Mouse (Mus musculus) lung, adult 2 months (tissue): ENCODE results near the gene Fbxl12. TPM values are rescaled to one million over a fixed set of nuclear protein-coding genes. Genes with fewer than 3 reads are reported as not detected.

Source experiments
- DNase-seq: peaks from one replicate; pipeline ENCODE4 v3.0.0; 2022
- H3K4me1 ChIP-seq: fragments of 200-500 bp; 2 replicates; pipeline ENCODE4 v1.6.1; 2011; ENCODE audit warnings: low read length; ENCODE audit not compliant: control insufficient read depth, insufficient read depth
- H3K4me3 ChIP-seq: fragments of 200-500 bp; replicated peaks from 2 replicates; pipeline ENCODE3; 2011; ENCODE audit warnings: low read depth, mild to moderate bottlenecking, control low read depth, low read length; ENCODE audit errors: extremely low read depth
- CTCF ChIP-seq: fragments of 200-500 bp; IDR thresholded peaks from 2 replicates; pipeline ENCODE4 v1.5.1; 2011; ENCODE audit warnings: mild to moderate bottlenecking, low read length, control low read depth; ENCODE audit not compliant: insufficient read depth
- POLR2A ChIP-seq: fragments of 200-500 bp; IDR thresholded peaks from 2 replicates; pipeline ENCODE4 v1.6.1; 2011; ENCODE audit warnings: low read depth, mild to moderate bottlenecking, control low read depth, low read length, borderline replicate concordance; ENCODE audit errors: extremely low read depth
- WGBS: fragments of 180-500 bp; shearing (Covaris S2); methylation state at CpG from one replicate; pipeline ENCODE4 v1.1.7; 2018; 5-methylcytosine and 5-hydroxymethylcytosine counted together
- polyA plus RNA-seq: library from polyadenylated mRNA; depleted of rRNA; stranded (reverse); fragments of >200 nt; gene quantifications from 2 replicates; pipeline ENCODE4 v1.2.3, GENCODE M21; 2012

The Fbxl12 gene
- polyA plus RNA-seq, 1 experiment, result 55.6 TPM

DNA sequence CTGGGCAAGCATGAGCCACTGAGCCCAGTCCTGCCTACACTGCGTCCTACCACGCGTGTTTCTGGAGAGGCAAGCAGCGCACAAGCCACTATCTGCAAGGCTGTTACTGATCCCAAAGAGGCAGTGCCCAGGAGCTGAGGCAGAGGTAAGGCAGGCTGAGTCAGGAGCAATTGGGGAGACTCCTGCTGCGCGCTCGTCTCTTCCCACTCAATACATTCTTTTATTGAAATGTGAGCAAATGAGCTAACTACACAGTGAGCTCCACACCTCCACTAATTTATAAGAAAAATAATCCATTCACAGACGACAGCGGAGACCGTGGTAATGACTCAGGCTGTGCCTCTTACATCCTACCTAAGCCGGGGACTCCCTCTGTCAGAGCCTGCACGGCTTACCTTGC, 33.3 kb upstream of the Fbxl12 start:
- DNase-seq, result no peak
- H3K4me1 ChIP-seq, result no peaks in the 10 kb centered on the region
- TF ChIP-seq POLR2A, result no peak
- TF ChIP-seq CTCF, result no peak
- 90% methylated on average over 12 of the region's 12 CpGs for WGBS
- H3K4me3 ChIP-seq, result no peak overlapping the region

DNA sequence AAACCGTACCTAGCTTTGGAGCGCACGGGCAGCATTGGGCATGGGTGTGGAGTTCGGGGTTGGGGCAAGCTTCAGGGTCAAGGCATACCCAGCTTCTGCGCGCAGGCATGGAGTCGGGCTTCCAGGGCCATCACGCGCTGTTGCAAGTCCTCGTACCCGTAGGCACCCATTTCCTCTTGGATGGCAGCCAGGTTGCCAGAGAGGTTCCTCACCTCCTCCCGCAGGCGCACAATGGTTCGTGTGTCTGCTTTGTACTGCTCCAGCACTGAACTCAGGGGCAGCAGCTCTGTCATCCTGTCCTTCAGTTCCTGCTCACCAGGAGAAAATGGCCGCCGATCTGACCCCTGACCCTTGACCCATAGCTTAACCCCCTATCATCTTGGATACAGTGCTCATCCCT, 27.5 kb upstream of the Fbxl12 start:
- WGBS, result 53% methylated on average over 16 of the region's 16 CpGs
- H3K4me1 ChIP-seq, result no peaks in the 10 kb centered on the region
- no peak for TF ChIP-seq CTCF
- no peak for TF ChIP-seq POLR2A
- H3K4me3 ChIP-seq, result no peak overlapping the region
- DNase-seq, result no peak

DNA sequence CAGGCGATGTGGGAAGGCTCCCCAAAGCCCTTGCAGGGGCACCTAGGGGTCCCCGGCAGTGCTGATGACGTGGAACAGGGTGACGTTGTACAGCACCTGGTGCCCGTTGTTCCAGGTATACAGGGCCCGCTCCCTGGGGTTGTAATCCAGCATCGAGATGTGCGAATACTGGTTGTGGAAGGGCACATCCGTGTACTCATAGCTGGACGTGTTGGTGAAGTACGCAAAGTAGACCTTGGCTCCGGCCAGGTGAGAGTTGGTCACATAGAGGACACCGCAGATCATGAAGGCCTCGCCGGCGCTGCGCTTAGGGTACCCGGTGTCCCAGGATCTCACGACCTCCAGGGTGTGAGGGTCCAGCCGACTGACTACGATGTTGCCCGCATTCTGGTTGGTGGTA, 23.5 kb upstream of the Fbxl12 start:
- Histone ChIP-seq H3K4me1 (no peaks in the 10 kb centered on the region), H3K4me3 (no peak overlapping the region)
- DNase-seq, result no peak
- TF ChIP-seq POLR2A, result no peak
- no peak for TF ChIP-seq CTCF
- 92% methylated on average over 22 of the region's 22 CpGs for WGBS

DNA sequence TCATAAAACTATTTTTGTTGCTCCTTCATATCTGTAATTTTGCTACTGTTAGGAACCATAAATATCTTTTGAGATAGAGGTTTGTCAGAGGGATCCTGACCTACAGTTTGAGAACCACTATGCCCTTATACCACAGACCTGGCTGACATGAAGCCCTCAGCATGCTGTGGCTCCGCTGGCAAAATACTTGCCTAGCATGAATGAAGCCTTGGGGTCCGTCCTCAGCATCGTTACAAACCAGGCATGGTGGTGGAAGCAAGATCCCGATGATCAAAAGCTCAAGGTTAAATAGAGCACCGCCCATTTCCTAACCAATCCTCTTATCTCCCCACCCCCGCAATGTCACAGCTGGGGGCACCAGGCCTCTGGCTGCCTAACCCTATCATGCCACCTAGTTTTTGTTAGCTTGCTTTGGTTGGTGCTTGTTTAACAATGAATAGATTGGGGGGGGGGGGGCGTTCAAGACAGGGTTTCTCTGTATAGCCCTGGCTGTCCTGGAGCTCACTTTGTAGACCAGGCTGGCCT, 22.0 kb upstream of the Fbxl12 start:
- no peak for TF ChIP-seq POLR2A
- TF ChIP-seq CTCF, result no peak
- DNase-seq, result no peak
- Histone ChIP-seq H3K4me3 (no peak overlapping the region), H3K4me1 (no peaks in the 10 kb centered on the region)
- 17% methylated on average over 7 of the region's 7 CpGs for WGBS

DNA sequence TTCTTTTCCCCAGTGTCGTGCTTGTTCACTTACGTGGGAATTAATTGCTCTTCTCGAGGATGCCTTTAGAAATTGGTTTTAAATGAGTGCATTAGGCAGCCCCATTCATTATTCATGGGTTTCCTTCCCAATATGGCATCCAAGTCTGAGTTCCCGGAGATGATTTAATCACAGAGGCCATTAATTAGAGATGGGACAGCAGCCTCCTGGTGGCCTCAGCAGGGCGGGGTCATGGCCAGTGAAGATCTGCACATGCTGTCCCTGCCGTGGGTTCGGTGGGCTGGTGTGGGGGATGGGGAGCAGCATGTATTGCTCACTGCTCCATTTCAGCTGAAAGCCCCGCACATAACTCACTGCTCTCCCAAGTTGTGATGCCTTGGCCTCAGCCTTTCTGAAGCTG, 21.4 kb upstream of the Fbxl12 start:
- no peak for DNase-seq
- TF ChIP-seq CTCF (no peak), POLR2A (no peak)
- WGBS, result 36% methylated on average over 8 of the region's 8 CpGs
- Histone ChIP-seq H3K4me1 (no peaks in the 10 kb centered on the region), H3K4me3 (no peak overlapping the region)

DNA sequence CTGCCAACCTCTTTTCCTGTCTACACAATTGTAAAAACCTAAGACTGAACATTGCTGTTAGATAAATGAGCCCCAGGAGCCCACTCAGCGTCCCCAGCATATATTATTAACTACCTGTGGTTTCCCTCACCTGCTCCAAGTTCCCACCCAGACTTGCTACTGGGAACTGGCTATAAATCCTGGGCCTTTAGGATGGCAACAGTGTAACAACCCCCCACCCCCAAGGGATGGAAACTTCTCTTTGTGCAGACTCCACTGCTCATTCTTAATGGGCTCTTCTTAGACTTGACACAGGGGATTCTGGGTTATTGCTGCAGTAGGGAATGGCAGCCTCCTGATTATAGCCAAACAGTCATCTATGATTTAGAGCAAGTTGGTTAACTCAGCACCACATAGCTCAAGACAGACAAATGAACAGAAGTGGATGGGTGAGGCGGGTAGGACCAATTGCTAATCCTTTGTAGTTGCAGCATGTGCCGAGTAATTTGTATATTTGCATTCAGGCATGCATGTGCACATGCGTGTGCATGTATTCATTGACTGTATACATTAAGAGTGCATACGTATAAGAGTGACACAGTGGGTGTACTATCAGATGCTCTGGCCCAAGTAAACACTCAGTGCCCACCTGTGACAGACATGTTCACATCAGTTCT, 20.5 kb upstream of the Fbxl12 start:
- H3K4me1 ChIP-seq, result no peaks in the 10 kb centered on the region
- 73% methylated on average over 5 of the region's 5 CpGs for WGBS
- TF ChIP-seq CTCF (no peak), POLR2A (no peak)
- no peak for DNase-seq
- no peak overlapping the region for H3K4me3 ChIP-seq

DNA sequence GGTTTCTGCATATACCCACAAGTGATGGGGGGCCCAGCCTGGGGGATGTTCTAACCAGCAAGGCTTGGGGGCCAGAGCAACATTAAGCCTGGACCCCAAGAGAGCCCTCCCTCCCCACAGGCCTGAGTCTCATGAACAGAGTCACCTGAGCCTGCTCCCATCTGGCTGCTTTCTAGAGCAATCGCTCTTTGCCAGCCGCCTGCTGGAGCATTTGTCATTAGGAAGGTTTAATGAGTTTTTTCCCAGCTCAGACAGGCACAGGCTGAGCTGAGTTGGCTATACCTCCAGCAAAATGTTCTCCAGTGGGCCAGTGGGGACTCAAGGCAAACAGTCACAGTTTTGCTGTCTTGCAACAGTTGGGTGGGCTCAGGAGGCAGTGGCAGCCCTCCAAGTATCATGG, 19.8 kb upstream of the Fbxl12 start:
- 82% methylated on average over 2 of the region's 2 CpGs for WGBS
- DNase-seq, result no peak
- no peak overlapping the region for H3K4me3 ChIP-seq
- no peaks in the 10 kb centered on the region for H3K4me1 ChIP-seq
- TF ChIP-seq POLR2A, result no peak
- no peak for TF ChIP-seq CTCF

DNA sequence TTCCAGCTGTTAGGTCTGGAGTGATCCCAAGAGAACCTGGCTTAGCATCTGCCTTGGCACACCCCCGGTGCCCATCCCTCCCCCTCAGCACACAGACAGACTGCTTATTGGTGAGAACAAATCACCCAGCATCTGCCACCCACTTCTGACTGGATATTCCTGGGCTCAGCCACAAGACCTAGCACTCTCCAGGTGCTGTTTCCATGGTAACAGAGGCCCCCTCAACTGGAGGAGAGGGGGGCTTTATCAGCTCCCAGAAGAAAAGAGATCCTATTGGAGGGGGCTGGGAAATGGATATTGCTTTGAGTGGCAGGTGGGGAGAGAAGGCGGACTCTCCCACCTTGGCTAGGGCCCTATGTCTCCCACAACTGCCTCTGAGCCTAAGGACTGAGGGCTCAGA, 19.4 kb upstream of the Fbxl12 start:
- TF ChIP-seq CTCF (no peak), POLR2A (no peak)
- no peak for DNase-seq
- 84% methylated on average over 2 of the region's 2 CpGs for WGBS
- Histone ChIP-seq H3K4me1 (no peaks in the 10 kb centered on the region), H3K4me3 (no peak overlapping the region)

DNA sequence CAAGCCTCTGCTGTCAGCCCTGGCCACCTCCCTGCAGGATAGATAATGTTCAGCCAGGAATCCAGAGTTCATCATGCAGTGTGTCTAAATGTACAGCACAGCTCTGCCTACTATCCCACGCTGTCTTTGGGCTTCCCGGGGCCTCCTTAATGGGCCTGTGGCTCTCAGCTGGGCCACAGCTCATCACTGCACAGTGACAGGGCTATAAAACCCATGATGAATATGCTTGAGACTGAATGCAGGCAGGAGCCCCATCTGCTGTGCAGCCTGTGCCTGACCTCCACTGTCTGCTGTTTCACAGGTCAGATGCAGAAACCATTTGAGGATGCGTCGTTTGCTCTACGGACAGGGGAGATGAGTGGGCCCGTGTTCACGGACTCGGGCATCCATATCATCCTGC, 18.3 kb upstream of the Fbxl12 start:
- TF ChIP-seq CTCF (no peak), POLR2A (no peak)
- no peak for DNase-seq
- WGBS, result 95% methylated on average over 8 of the region's 8 CpGs

DNA sequence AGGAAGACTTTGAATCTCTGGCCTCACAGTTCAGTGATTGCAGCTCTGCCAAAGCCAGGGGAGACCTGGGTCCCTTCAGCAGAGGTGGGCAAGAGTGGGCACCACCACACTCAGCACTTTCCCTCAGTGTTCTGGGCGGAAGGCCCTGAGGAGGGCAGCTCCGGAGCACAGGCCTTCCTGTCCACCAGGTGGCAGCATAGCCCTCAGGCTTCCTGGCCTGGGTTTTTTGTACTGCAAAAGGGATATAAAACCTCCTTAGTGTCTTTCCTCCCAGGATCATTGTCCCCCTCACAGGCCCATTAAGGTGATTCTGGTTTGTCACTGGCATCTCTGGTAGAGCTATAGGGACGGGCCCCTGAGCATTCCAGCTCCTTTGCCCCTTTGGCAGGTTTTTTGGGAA, 17.8 kb upstream of the Fbxl12 start:
- no peak for TF ChIP-seq POLR2A
- TF ChIP-seq CTCF, result peak; percentile 74
- 54% methylated on average over 3 of the region's 3 CpGs for WGBS
- no peak overlapping the region for H3K4me3 ChIP-seq
- no peaks in the 10 kb centered on the region for H3K4me1 ChIP-seq
- peak; percentile 55 for DNase-seq

More for the DNA sequence above, 18.3 kb upstream of the Fbxl12 start:
- Histone ChIP-seq H3K4me3 (no peak overlapping the region), H3K4me1 (no peaks in the 10 kb centered on the region)

DNA sequence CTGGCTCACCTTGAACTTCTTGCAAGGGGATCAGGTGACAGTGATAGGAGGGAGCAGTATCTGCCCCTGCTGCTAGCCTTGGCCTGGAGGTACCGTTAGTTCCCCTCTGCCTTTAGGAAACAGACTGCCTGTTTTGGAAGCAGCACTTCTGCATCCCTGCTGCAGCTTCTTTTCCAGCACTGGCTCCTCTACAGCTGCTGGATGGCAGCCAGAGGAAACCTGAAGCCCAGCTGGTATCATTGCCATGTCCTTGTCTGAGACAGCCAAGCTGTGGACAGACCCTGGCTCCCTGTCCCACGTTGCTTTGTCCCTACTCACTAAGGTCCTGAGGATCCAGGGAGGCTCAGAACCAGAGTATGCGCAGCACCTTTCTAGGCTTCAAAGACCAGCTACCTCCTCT, 13.0 kb upstream of the Fbxl12 start:
- Histone ChIP-seq H3K4me3 (no peak overlapping the region), H3K4me1 (no peaks in the 10 kb centered on the region)
- WGBS, result 83% methylated on average over 3 of the region's 3 CpGs
- no peak for DNase-seq
- TF ChIP-seq POLR2A, result no peak
- TF ChIP-seq CTCF, result no peak
